Mouse (Mus musculus) small intestine, adult 2 months (tissue): ENCODE results near the gene Mtrex. TPM values are rescaled to one million over a fixed set of nuclear protein-coding genes. Genes with fewer than 3 reads are reported as not detected.
A peak's percentile ranks its signal among the peaks of the same experiment; 100 is the strongest.

Source experiments
- H3K27ac ChIP-seq: fragments of 200-500 bp; 2 replicates; pipeline ENCODE4 v1.5.1; 2012; ENCODE audit warnings: low read depth, low read length, control low read depth, inconsistent platforms; ENCODE audit not compliant: insufficient read depth
- H3K27me3 ChIP-seq: fragments of 200-500 bp; 2 replicates; pipeline ENCODE4 v1.6.1; 2012; ENCODE audit warnings: mild to moderate bottlenecking, moderate library complexity, low read length, inconsistent platforms; ENCODE audit not compliant: control insufficient read depth, insufficient read depth
- H3K36me3 ChIP-seq: fragments of 200-500 bp; 2 replicates; pipeline ENCODE4 v1.6.1; 2012; ENCODE audit warnings: mild to moderate bottlenecking, low read length, control low read depth, inconsistent platforms; ENCODE audit not compliant: control insufficient read depth, insufficient read depth
- H3K4me1 ChIP-seq: fragments of 200-500 bp; 2 replicates; pipeline ENCODE4 v1.6.1; 2012; ENCODE audit warnings: low read length, inconsistent platforms, mixed read lengths; ENCODE audit not compliant: control insufficient read depth, insufficient read depth, insufficient read length
- H3K4me3 ChIP-seq: fragments of 200-500 bp; 2 replicates; pipeline ENCODE4 v1.5.1; 2012; ENCODE audit warnings: low read depth, mild to moderate bottlenecking, control low read depth, inconsistent platforms, low read length, moderate library complexity
- CTCF ChIP-seq: fragments of 200-500 bp; IDR thresholded peaks from 2 replicates; pipeline ENCODE4 v1.5.1; 2012; ENCODE audit warnings: low read depth, mild to moderate bottlenecking, control low read depth, inconsistent platforms, low read length, moderate library complexity, mixed read lengths; ENCODE audit not compliant: insufficient replicate concordance, insufficient read length; ENCODE audit errors: extremely low read depth
- POLR2A ChIP-seq: fragments of 200-500 bp; IDR thresholded peaks from 2 replicates; pipeline ENCODE4 v1.6.1; 2012; ENCODE audit warnings: low read depth, mild to moderate bottlenecking, control low read depth, inconsistent platforms, low read length, moderate library complexity
- WGBS: fragments of 180-500 bp; shearing (Covaris S2); methylation state at CpG from one replicate; pipeline ENCODE4 v1.1.7; 2018; 5-methylcytosine and 5-hydroxymethylcytosine counted together
- polyA plus RNA-seq: library from polyadenylated mRNA; depleted of rRNA; stranded (reverse); fragments of >200 nt; gene quantifications from 2 replicates; pipeline ENCODE4 v1.2.3, GENCODE M21; 2012; rRNA removed

Gene Mtrex
- 0.50 and 1.2 TPM in 2 replicates for polyA plus RNA-seq

GRCm38 (mm10) chr13:112927287-112928001 is at the start of gene Mtrex, which contains the start of gene Dhx29:
Gene Mtrex (minus strand): TSS chr13:112927398.
Gene Dhx29 (plus strand): TSS chr13:112927454.
- Histone ChIP-seq H3K27me3 (no peaks in the 10 kb centered on the region), H3K4me3 (peak within 1 kb of the TSS; percentile 76), H3K36me3 (peaks cover 7% of the 10 kb centered on the region; the same call in 1 of the 2 replicates), H3K4me1 (peaks cover 8% of the 10 kb centered on the region), H3K27ac (peak within 1 kb of the TSS; percentile 59)
- TF ChIP-seq POLR2A (0 out of 2 replicates have a peak, but pooled peaks have one; percentile 30), CTCF (peak; percentile 2; the same call in 1 of the 2 replicates)
- under 1% methylated on average over 57 of the region's 57 CpGs for WGBS

- Histone ChIP-seq H3K27me3 (peaks cover 6% of the 10 kb centered on the region; the same call in 1 of the 2 replicates), H3K27ac (no peak overlapping the region), H3K4me1 (no peaks in the 10 kb centered on the region), H3K4me3 (no peak overlapping the region), H3K36me3 (no peaks in the 10 kb centered on the region)
- TF ChIP-seq CTCF, result no peak
- TF ChIP-seq POLR2A, result no peak
- WGBS, result 39% methylated on average over 10 of the region's 10 CpGs
These were observed 49.5 kb upstream of the Mtrex start for GRCm38 (mm10) chr13:112976720-112977119.

- Histone ChIP-seq H3K36me3 (peaks cover 35% of the 10 kb centered on the region), H3K27ac (no peak overlapping the region), H3K27me3 (no peaks in the 10 kb centered on the region), H3K4me3 (no peak overlapping the region), H3K4me1 (no peaks in the 10 kb centered on the region)
- 91% methylated on average over 5 of the region's 5 CpGs for WGBS
- no peak for TF ChIP-seq POLR2A
- no peak for TF ChIP-seq CTCF
These were observed 40.1 kb upstream of the Mtrex start for GRCm38 (mm10) chr13:112967267-112967666.

- Histone ChIP-seq H3K27me3 (no peaks in the 10 kb centered on the region), H3K4me1 (no peaks in the 10 kb centered on the region), H3K4me3 (no peak overlapping the region), H3K36me3 (peaks cover 46% of the 10 kb centered on the region), H3K27ac (no peak overlapping the region)
- no peak for TF ChIP-seq CTCF
- no peak for TF ChIP-seq POLR2A
- WGBS, result 95% methylated on average over 12 of the region's 12 CpGs
These were observed 37.2 kb upstream of the Mtrex start for GRCm38 (mm10) chr13:112964421-112964820.

GRCm38 (mm10) chr13:112963081-112963480 is 35.9 kb upstream of the Mtrex start:
- Histone ChIP-seq H3K36me3 (peaks cover 41% of the 10 kb centered on the region), H3K27ac (no peak overlapping the region), H3K4me1 (no peaks in the 10 kb centered on the region), H3K4me3 (no peak overlapping the region), H3K27me3 (no peaks in the 10 kb centered on the region)
- TF ChIP-seq POLR2A, result no peak
- no peak for TF ChIP-seq CTCF
- 73% methylated on average over 5 of the region's 5 CpGs for WGBS

- 93% methylated on average over 8 of the region's 8 CpGs for WGBS
- Histone ChIP-seq H3K36me3 (peaks cover 32% of the 10 kb centered on the region), H3K4me1 (no peaks in the 10 kb centered on the region), H3K27ac (no peak overlapping the region), H3K27me3 (no peaks in the 10 kb centered on the region), H3K4me3 (no peak overlapping the region)
- no peak for TF ChIP-seq CTCF
- no peak for TF ChIP-seq POLR2A
These were observed 26.9 kb upstream of the Mtrex start for GRCm38 (mm10) chr13:112954067-112954466.

- no peaks in the 10 kb centered on the region for H3K4me1 ChIP-seq
- H3K36me3 ChIP-seq, result peaks cover 60% of the 10 kb centered on the region
- no peak for TF ChIP-seq POLR2A
- TF ChIP-seq CTCF, result no peak
- WGBS, result 82% methylated on average over 6 of the region's 6 CpGs
- no peak overlapping the region for H3K4me3 ChIP-seq
- no peak overlapping the region for H3K27ac ChIP-seq
- H3K27me3 ChIP-seq, result no peaks in the 10 kb centered on the region
These were observed 18.7 kb upstream of the Mtrex start for GRCm38 (mm10) chr13:112945900-112946299.
